Mouse (Mus musculus) kidney, adult 2 months (tissue): ENCODE measurements around the gene Nrp1. TPM values are rescaled to one million over a fixed set of nuclear protein-coding genes. Genes with fewer than 3 reads are reported as not detected.
A peak's percentile ranks its signal among the peaks of the same experiment; 100 is the strongest.

ENCODE experiments used
- DNase-seq: peaks from one replicate; pipeline ENCODE4 v3.0.0; 2021
- H3K27ac ChIP-seq: fragments of 200-500 bp; 2 replicates; pipeline ENCODE4 v1.5.1; 2012; ENCODE audit warnings: low read depth, low read length, control low read depth, inconsistent platforms; ENCODE audit not compliant: insufficient read depth
- H3K27me3 ChIP-seq: fragments of 200-500 bp; replicated peaks from 2 replicates; pipeline ENCODE4 v1.6.1; 2012; ENCODE audit warnings: mild to moderate bottlenecking, moderate library complexity, low read length, inconsistent platforms; ENCODE audit not compliant: control insufficient read depth, insufficient read depth
- H3K36me3 ChIP-seq: fragments of 200-500 bp; 2 replicates; pipeline ENCODE4 v1.6.1; 2012; ENCODE audit warnings: mild to moderate bottlenecking, moderate library complexity, low read length, inconsistent platforms; ENCODE audit not compliant: control insufficient read depth, insufficient read depth
- H3K4me1 ChIP-seq: fragments of 200-500 bp; 2 replicates; pipeline ENCODE4 v1.6.1; 2011; ENCODE audit warnings: low read length; ENCODE audit not compliant: control insufficient read depth, insufficient read depth
- H3K4me3 ChIP-seq: fragments of 200-500 bp; 2 replicates; pipeline ENCODE4 v1.5.1; 2011; ENCODE audit warnings: mild to moderate bottlenecking, low read depth, low read length, control low read depth; ENCODE audit not compliant: insufficient read depth
- CTCF ChIP-seq: fragments of 200-500 bp; conservative IDR thresholded peaks from 2 replicates; pipeline ENCODE4 v1.5.1; 2011; ENCODE audit warnings: low read depth, mild to moderate bottlenecking, control low read depth, low read length, moderate library complexity, mixed read lengths; ENCODE audit not compliant: insufficient read depth, insufficient read length
- POLR2A ChIP-seq: fragments of 200-500 bp; IDR thresholded peaks from one replicate; pipeline ENCODE4 v1.6.1; 2011; ENCODE audit warnings: low read depth, low read length, control low read depth
- WGBS: fragments of 180-500 bp; shearing (Covaris S2); methylation state at CpG from one replicate; pipeline ENCODE4 v1.1.7; 2018; 5-methylcytosine and 5-hydroxymethylcytosine counted together
- polyA plus RNA-seq: library from polyadenylated mRNA; depleted of rRNA; stranded (reverse); fragments of >200 nt; gene quantifications from 2 replicates; pipeline ENCODE4 v1.2.3, GENCODE M21; 2012

Nrp1 gene
- polyA plus RNA-seq, 1 experiment: 54.3 TPM

- DNase-seq: peak; percentile 42
- Histone ChIP-seq H3K27ac (no peak overlapping the region), H3K27me3 (no peaks in the 10 kb centered on the region), H3K4me1 (no peaks in the 10 kb centered on the region), H3K36me3 (no peaks in the 10 kb centered on the region), H3K4me3 (no peak overlapping the region)
- TF ChIP-seq CTCF (peak; percentile 52), POLR2A (no peak)
- WGBS: 73% methylated on average over 1 of the region's 1 CpGs
Measured at GRCm38 (mm10) chr8:128519366-128519765, 161.0 kb downstream of the Nrp1 start.

DNA sequence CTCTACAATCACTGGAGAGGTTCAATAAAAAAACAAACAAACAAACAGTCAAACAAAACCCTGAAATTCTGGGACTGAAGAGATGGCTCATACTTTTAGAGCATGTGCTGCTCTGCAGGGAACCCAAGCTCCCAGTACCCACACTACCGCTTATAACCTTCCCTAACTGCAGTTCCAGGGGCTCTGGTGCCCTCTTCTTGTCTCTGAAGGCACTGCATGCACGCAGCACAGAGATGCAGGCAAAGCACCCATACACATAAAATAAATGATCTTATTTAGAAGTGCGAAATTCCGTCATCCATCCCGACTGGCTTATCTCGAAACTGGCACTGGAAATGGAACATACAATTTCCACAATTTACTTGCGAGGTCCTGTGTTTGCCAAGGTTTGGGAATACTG is 165.4 kb downstream of the Nrp1 start:
- Histone ChIP-seq H3K27me3 (no peaks in the 10 kb centered on the region), H3K4me1 (no peaks in the 10 kb centered on the region), H3K36me3 (no peaks in the 10 kb centered on the region), H3K27ac (no peak overlapping the region), H3K4me3 (no peak overlapping the region)
- 83% methylated on average over 7 of the region's 7 CpGs for whole genome bisulfite sequencing
- peak; percentile 16 for DNase-seq
- no peak for TF ChIP-seq POLR2A
- peak; percentile 50 for TF ChIP-seq CTCF

DNA sequence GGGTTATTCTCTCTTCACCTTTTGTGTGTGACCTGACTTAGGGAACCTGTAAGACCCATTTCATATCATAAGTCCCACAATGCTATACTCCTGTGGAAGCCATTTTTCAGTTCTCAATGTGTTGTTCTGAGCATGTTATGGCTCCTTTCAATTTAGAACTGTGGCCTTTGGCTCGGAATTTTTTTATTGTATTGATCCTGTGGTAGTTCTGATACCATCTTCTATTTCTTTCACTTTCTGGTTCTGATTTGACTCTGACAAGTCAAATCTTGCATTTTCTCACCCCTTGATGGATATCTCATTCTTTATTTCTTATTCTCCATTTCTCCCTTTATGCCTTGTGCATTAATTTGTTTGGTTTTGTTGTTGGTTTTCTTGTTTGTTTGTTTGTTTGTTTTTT is 167.5 kb downstream of the Nrp1 start:
- no peak for TF ChIP-seq POLR2A
- no peak for TF ChIP-seq CTCF
- 83% methylated on average over 1 of the region's 1 CpGs for WGBS

GRCm38 (mm10) chr8:128528591-128529383 is 170.4 kb downstream of the Nrp1 start:
- 70% methylated on average over 8 of the region's 8 CpGs for WGBS
- no peak overlapping the region for H3K27ac ChIP-seq
- no peak for TF ChIP-seq CTCF
- TF ChIP-seq POLR2A: no peak
- no peaks in the 10 kb centered on the region; the same call in 1 of the 2 replicates for H3K27me3 ChIP-seq
- no peak for DNase-seq
- no peaks in the 10 kb centered on the region for H3K4me1 ChIP-seq
- no peaks in the 10 kb centered on the region for H3K36me3 ChIP-seq
- H3K4me3 ChIP-seq: no peak overlapping the region

More for the DNA sequence above, 167.5 kb downstream of the Nrp1 start:
- no peaks in the 10 kb centered on the region for H3K36me3 ChIP-seq
- H3K27me3 ChIP-seq: no peaks in the 10 kb centered on the region
- DNase-seq: no peak
- H3K4me3 ChIP-seq: no peak overlapping the region
- no peak overlapping the region for H3K27ac ChIP-seq
- H3K4me1 ChIP-seq: no peaks in the 10 kb centered on the region

DNA sequence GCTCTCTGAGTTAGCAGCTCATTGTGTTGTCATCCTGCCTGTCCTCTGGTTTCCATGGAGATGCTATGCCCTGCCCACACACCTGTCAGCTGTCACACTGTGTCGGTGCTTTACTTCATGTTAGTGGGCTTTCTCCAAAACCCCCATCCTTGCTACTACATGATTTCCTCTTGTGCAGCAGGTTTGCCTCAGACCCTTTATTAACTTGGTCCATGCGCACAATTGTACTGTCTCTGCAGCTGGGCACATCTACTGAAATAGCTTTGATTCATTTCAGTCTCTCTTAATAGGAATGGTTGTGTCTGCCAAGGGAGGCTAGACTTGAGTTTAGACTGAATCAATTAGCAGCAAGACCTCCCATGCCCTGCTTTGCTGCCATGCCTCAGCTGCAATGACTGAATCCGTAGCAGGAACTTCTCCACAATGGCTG is 176.1 kb downstream of the Nrp1 start:
- TF ChIP-seq POLR2A: no peak
- no peak for TF ChIP-seq CTCF
- H3K27ac ChIP-seq: no peak overlapping the region
- H3K27me3 ChIP-seq: no peaks in the 10 kb centered on the region; the same call in 1 of the 2 replicates
- WGBS: 62% methylated on average over 3 of the region's 3 CpGs
- no peak overlapping the region for H3K4me3 ChIP-seq
- no peak for DNase-seq
- no peaks in the 10 kb centered on the region for H3K36me3 ChIP-seq
- H3K4me1 ChIP-seq: no peaks in the 10 kb centered on the region

GRCm38 (mm10) chr8:128535685-128536084 is 177.3 kb downstream of the Nrp1 start:
- H3K27me3 ChIP-seq: no peaks in the 10 kb centered on the region; the same call in 1 of the 2 replicates
- DNase-seq: no peak

GRCm38 (mm10) chr8:128538378-128538777 is 180.0 kb downstream of the Nrp1 start:
- Histone ChIP-seq H3K36me3 (no peaks in the 10 kb centered on the region), H3K4me3 (no peak overlapping the region), H3K27ac (no peak overlapping the region), H3K4me1 (no peaks in the 10 kb centered on the region), H3K27me3 (no peaks in the 10 kb centered on the region)
- DNase-seq: no peak
- TF ChIP-seq POLR2A: no peak
- WGBS: 85% methylated on average over 1 of the region's 1 CpGs

More at GRCm38 (mm10) chr8:128535685-128536084, 177.3 kb downstream of the Nrp1 start:
- no peak overlapping the region for H3K27ac ChIP-seq
- H3K4me3 ChIP-seq: no peak overlapping the region
- TF ChIP-seq POLR2A: no peak
- TF ChIP-seq CTCF: no peak
- H3K36me3 ChIP-seq: no peaks in the 10 kb centered on the region
- no peaks in the 10 kb centered on the region for H3K4me1 ChIP-seq
